Mouse (Mus musculus): Measurements from ENCODE around the gene Pnrc1. TPM values are rescaled to one million over a fixed set of nuclear protein-coding genes. Genes with fewer than 3 reads are reported as not detected.
A peak's percentile ranks its signal among the peaks of the same experiment; 100 is the strongest.

The Pnrc1 gene
- total and polyA plus RNA-seq, 3 experiments, result 27.8 to 35.3 (median 32.2) TPM

DNA sequence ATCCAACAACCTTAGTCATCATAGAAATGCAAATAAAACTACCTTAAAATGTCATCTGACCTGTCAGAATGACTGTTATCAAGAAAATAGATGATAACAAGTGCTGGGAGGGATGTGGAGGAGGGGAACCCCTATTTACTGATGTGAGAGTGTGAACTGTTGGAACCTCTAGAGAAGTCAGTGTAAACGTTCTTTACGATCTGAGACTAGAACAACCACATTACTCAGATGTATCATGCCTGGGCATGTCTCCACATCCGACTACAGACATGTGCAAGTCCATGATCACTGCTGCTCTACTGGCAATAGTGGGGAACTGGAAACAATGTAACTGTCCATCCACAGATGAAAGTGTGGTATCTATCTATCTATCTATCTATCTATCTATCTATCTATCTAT lies 16.5 kb downstream of the Pnrc1 start (continued):
- TF ChIP-seq NELFE (IDR thresholded peaks at IDR 0.05; ENCODE audit: low read depth, low read length) (no peak), EP300 (IDR thresholded peaks at IDR 0.05; ENCODE audit: low read length) (peak; percentile 59), RAD21 (IDR thresholded peaks at IDR 0.05; ENCODE audit: low read depth, low read length) (no peak), ZC3H11A (IDR thresholded peaks at IDR 0.05; ENCODE audit: low read depth, low read length) (no peak), CTCF (conservative IDR thresholded peaks at IDR 0.05 in 1 of 2, IDR thresholded peaks at IDR 0.05 in 1 of 2; ENCODE audit: low read depth in 2 of 2, low read length in 2 of 2) (no peak), MAX (IDR thresholded peaks at IDR 0.05; ENCODE audit: low read length) (peak; percentile 69), RCOR1 (conservative IDR thresholded peaks at IDR 0.05; ENCODE audit: low read depth, low read length) (no peak), JUN (IDR thresholded peaks at IDR 0.05; ENCODE audit: insufficient read depth, low read depth, low read length) (no peak), ZNF384 (IDR thresholded peaks at IDR 0.05; ENCODE audit: low read depth, low read length) (no peak), NRF1 (IDR thresholded peaks at IDR 0.05; ENCODE audit: low read depth, low read length) (no peak), POLR2A (IDR thresholded peaks at IDR 0.05; ENCODE audit: low read depth, low read length) (no peak), MYC (IDR thresholded peaks at IDR 0.05; ENCODE audit: low read depth, low read length) (peak; percentile 90), USF1 (IDR thresholded peaks at IDR 0.05; ENCODE audit: low read depth, low read length) (no peak), JUND (conservative IDR thresholded peaks at IDR 0.05; ENCODE audit: low read depth, low read length) (no peak; the same call in 1 of the 2 replicates), CHD1 (IDR thresholded peaks at IDR 0.05; ENCODE audit: low read depth, low read length) (peak; percentile 96), CHD2 (IDR thresholded peaks at IDR 0.05; ENCODE audit: low read length) (no peak), UBTF (IDR thresholded peaks at IDR 0.05; ENCODE audit: low read depth, low read length) (no peak), PAX5 (IDR thresholded peaks at IDR 0.05; ENCODE audit: low read length) (no peak), POLR2AphosphoS2 (IDR thresholded peaks at IDR 0.05; ENCODE audit: low read depth, low read length) (no peak), SIN3A (IDR thresholded peaks at IDR 0.05; ENCODE audit: low read length) (no peak), MXI1 (IDR thresholded peaks at IDR 0.05; ENCODE audit: low read depth, low read length) (no peak), USF2 (conservative IDR thresholded peaks at IDR 0.05; ENCODE audit: low read depth, low read length) (no peak)

DNA sequence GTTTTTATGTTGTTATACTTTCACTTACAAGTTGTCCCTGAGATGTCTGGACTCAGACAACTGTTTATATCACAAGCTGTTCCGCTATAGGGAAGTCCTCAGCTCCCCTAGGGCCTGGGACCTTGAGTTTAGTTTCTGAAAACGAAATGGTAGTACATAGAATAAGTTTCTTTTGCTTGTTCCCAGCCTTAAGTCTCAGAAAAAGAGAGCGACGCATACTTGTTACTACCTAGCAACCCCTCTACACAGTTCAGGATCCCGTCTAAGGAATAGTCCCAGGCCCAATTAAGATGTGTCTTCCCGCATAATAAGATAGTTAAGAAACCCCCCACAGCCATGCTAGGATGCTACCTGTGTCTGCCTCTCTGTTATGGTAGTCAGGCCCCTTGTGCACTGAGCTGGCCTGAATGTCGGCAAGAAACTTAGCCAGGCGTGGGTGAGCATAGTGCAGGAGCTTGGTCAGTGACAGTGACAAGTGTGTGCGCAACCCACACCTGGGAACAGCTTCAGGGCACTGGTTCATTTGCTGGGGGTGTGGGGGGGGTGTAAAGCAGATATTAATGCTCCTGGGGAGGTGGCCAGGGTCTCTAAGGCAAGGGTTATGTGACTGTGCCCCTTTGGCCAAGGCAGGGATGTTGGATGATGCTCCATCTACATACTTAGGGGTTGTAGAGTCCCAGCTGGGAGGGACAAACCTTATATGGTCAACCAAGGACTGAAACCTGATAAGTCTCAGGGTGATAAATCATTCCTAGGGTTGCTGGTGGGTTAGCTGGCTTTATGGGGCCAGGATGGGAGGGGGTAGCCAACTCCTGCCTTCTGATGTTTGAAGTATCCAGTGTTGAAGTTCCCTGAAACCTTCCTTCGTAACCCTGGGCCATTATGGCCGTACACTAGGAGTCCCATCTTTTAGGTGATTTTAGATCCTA lies 19.3 kb downstream of the Pnrc1 start:
- no peak for DNase-seq (ENCODE audit: extremely low read depth)
- Histone ChIP-seq H3K36me3 (replicated peaks in 1 of 2; ENCODE audit: control insufficient read depth in 1 of 2, insufficient read depth in 1 of 2, low read length in 1 of 2) (peaks cover 0 to 10% of the 10 kb centered on the region in 2 experiments), H3K9ac (ENCODE audit: insufficient read depth, low read depth) (no peak overlapping the region), H3K27ac (ENCODE audit: insufficient read depth, low read depth) (no peak overlapping the region), H3K4me2 (ENCODE audit: insufficient read depth, low read depth, poor library complexity, severe bottlenecking) (no peak overlapping the region), H3K79me2 (replicated peaks; ENCODE audit: control insufficient read depth, extremely low read depth, insufficient read depth, poor library complexity, severe bottlenecking) (no peaks in the 10 kb centered on the region), H3K27me3 (replicated peaks) (no peaks in the 10 kb centered on the region), H3K9me3 (replicated peaks; ENCODE audit: low read length) (no peaks in the 10 kb centered on the region), H3K4me1 (ENCODE audit: control insufficient read depth in 1 of 2, insufficient read depth in 2 of 2) (peaks cover 12 to 31% of the 10 kb centered on the region in 2 experiments), H3K4me3 (replicated peaks in 1 of 3; ENCODE audit: low read depth in 2 of 3, low read length in 2 of 3, poor library complexity in 1 of 3) (no peak overlapping the region)
- dilution Hi-C loops (cut with MboI; ENCODE audit: extremely low pct_ligation_motif_present, extremely low pct_unique_long_range_greater_than_20kb, low sequenced_read_pairs) (no loop called here), in situ Hi-C loops (cut with MboI; ENCODE audit: low pct_ligation_motif_present, low pct_unique_long_range_greater_than_20kb, low sequenced_read_pairs) (loop anchor here (5.0 kb wide), 1 partner anchor 33 kb away; no protein-coding TSS in a partner anchor)
- TF ChIP-seq IRF4 (IDR thresholded peaks at IDR 0.05; ENCODE audit: low read depth, low read length) (no peak), POLR2AphosphoS2 (IDR thresholded peaks at IDR 0.05; ENCODE audit: low read depth, low read length) (no peak), USF2 (conservative IDR thresholded peaks at IDR 0.05; ENCODE audit: low read depth, low read length) (no peak), CTCF (conservative IDR thresholded peaks at IDR 0.05 in 1 of 2, IDR thresholded peaks at IDR 0.05 in 1 of 2; ENCODE audit: low read depth in 2 of 2, low read length in 2 of 2) (no peak), JUND (conservative IDR thresholded peaks at IDR 0.05; ENCODE audit: low read depth, low read length) (no peak), TCF12 (IDR thresholded peaks at IDR 0.05; ENCODE audit: low read depth, low read length) (no peak), SMC3 (IDR thresholded peaks at IDR 0.05; ENCODE audit: low read depth, low read length) (no peak), EP300 (IDR thresholded peaks at IDR 0.05; ENCODE audit: low read length) (no peak), MAX (IDR thresholded peaks at IDR 0.05; ENCODE audit: low read length) (no peak)
